Mouse (Mus musculus): ENCODE measurements around the gene Sdccag8. TPM values are rescaled to one million over a fixed set of nuclear protein-coding genes. Genes with fewer than 3 reads are reported as not detected.

Sdccag8 gene
- total RNA-seq, 2 experiments from 2014 or later: 4.2 to 5.3 TPM

GRCm38 (mm10) chr1:177002951-177003350 is 188.5 kb downstream of the Sdccag8 start:
- intact Hi-C loops (cut with DNase I): no loop called here

GRCm38 (mm10) chr1:177004041-177004741 is 189.7 kb downstream of the Sdccag8 start:
- no peak for DNase-seq
- intact Hi-C loops (cut with DNase I): no loop called here

More at GRCm38 (mm10) chr1:177002951-177003350, 188.5 kb downstream of the Sdccag8 start:
- DNase-seq: no peak

GRCm38 (mm10) chr1:177007405-177007804 is 192.9 kb downstream of the Sdccag8 start:
- no peak for DNase-seq
- intact Hi-C loops (cut with DNase I): no loop called here

GRCm38 (mm10) chr1:177008777-177009176 is 194.3 kb downstream of the Sdccag8 start:
- DNase-seq: no peak
- intact Hi-C loops (cut with DNase I): no loop called here

GRCm38 (mm10) chr1:177010041-177010440 is 195.6 kb downstream of the Sdccag8 start:
- no peak for DNase-seq
- intact Hi-C loops (cut with DNase I): no loop called here

GRCm38 (mm10) chr1:177010607-177011302 is 196.3 kb downstream of the Sdccag8 start:
- intact Hi-C loops (cut with DNase I): no loop called here
- DNase-seq: no peak

GRCm38 (mm10) chr1:177011688-177012087 is 197.2 kb downstream of the Sdccag8 start:
- intact Hi-C loops (cut with DNase I): no loop called here
- DNase-seq: no peak

- intact Hi-C loops (cut with DNase I): no loop called here
- DNase-seq: no peak
Measured at GRCm38 (mm10) chr1:177012774-177013173, 198.3 kb downstream of the Sdccag8 start.

- intact Hi-C loops (cut with DNase I): no loop called here
- DNase-seq: no peak
Measured at GRCm38 (mm10) chr1:177013313-177013712, 198.9 kb downstream of the Sdccag8 start.

GRCm38 (mm10) chr1:177013776-177014175 is 199.3 kb downstream of the Sdccag8 start:
- intact Hi-C loops (cut with DNase I): no loop called here
- peak in 1 of 2 experiments; percentile 17 for DNase-seq

GRCm38 (mm10) chr1:177014346-177014745 is 199.9 kb downstream of the Sdccag8 start:
- DNase-seq: peak; percentile 30 to 35
- intact Hi-C loops (cut with DNase I): no loop called here

GRCm38 (mm10) chr1:177014921-177015439 is 200.5 kb downstream of the Sdccag8 start:
- peak; percentile 16 to 24 for DNase-seq
- intact Hi-C loops (cut with DNase I): no loop called here

- DNase-seq: no peak
Measured at GRCm38 (mm10) chr1:177015917-177016316, 201.5 kb downstream of the Sdccag8 start.

GRCm38 (mm10) chr1:177016729-177017128 is 202.3 kb downstream of the Sdccag8 start:
- DNase-seq: no peak
- intact Hi-C loops (cut with DNase I): no loop called here

More at GRCm38 (mm10) chr1:177015917-177016316, 201.5 kb downstream of the Sdccag8 start:
- intact Hi-C loops (cut with DNase I): no loop called here

- intact Hi-C loops (cut with DNase I): no loop called here
- no peak for DNase-seq
Measured at GRCm38 (mm10) chr1:177018750-177019149, 204.3 kb downstream of the Sdccag8 start.

GRCm38 (mm10) chr1:177019668-177020067 is 205.2 kb downstream of the Sdccag8 start:
- intact Hi-C loops (cut with DNase I): no loop called here
- no peak for DNase-seq

GRCm38 (mm10) chr1:177022751-177023150 is 208.3 kb downstream of the Sdccag8 start:
- DNase-seq: no peak

GRCm38 (mm10) chr1:177027706-177028105 is 213.2 kb downstream of the Sdccag8 start:
- intact Hi-C loops (cut with DNase I): no loop called here
- DNase-seq: no peak

More at GRCm38 (mm10) chr1:177022751-177023150, 208.3 kb downstream of the Sdccag8 start:
- intact Hi-C loops (cut with DNase I): no loop called here

- DNase-seq: no peak
Measured at GRCm38 (mm10) chr1:177029032-177029431, 214.6 kb downstream of the Sdccag8 start.

GRCm38 (mm10) chr1:177030669-177031068 is 216.2 kb downstream of the Sdccag8 start:
- intact Hi-C loops (cut with DNase I): no loop called here
- no peak for DNase-seq

More at GRCm38 (mm10) chr1:177029032-177029431, 214.6 kb downstream of the Sdccag8 start:
- intact Hi-C loops (cut with DNase I): no loop called here

GRCm38 (mm10) chr1:177031196-177031595 is 216.7 kb downstream of the Sdccag8 start:
- intact Hi-C loops (cut with DNase I): no loop called here
- no peak for DNase-seq

GRCm38 (mm10) chr1:177032233-177032632 is 217.8 kb downstream of the Sdccag8 start:
- intact Hi-C loops (cut with DNase I): no loop called here
- no peak for DNase-seq

Measured in heart, postnatal 10 days (tissue).